Mouse (Mus musculus) stomach, postnatal 0 days (tissue): ENCODE measurements at regions not wholly inside any gene's neighbourhood (a gene's known extent, or its start where the extent isn't known, plus 50 kb on each side); places are given as distances from the start of the nearest gene placed in this dataset.

Experiments used
- CTCF ChIP-seq: IDR thresholded peaks from 2 replicates; pipeline ENCODE4 v1.5.1; 2016; ENCODE audit warnings: antibody characterized with exemption, low read depth, mild to moderate bottlenecking, moderate library complexity
- EP300 ChIP-seq: optimal IDR thresholded peaks from 2 replicates; pipeline ENCODE3; 2016; ENCODE audit warnings: antibody characterized with exemption

DNA sequence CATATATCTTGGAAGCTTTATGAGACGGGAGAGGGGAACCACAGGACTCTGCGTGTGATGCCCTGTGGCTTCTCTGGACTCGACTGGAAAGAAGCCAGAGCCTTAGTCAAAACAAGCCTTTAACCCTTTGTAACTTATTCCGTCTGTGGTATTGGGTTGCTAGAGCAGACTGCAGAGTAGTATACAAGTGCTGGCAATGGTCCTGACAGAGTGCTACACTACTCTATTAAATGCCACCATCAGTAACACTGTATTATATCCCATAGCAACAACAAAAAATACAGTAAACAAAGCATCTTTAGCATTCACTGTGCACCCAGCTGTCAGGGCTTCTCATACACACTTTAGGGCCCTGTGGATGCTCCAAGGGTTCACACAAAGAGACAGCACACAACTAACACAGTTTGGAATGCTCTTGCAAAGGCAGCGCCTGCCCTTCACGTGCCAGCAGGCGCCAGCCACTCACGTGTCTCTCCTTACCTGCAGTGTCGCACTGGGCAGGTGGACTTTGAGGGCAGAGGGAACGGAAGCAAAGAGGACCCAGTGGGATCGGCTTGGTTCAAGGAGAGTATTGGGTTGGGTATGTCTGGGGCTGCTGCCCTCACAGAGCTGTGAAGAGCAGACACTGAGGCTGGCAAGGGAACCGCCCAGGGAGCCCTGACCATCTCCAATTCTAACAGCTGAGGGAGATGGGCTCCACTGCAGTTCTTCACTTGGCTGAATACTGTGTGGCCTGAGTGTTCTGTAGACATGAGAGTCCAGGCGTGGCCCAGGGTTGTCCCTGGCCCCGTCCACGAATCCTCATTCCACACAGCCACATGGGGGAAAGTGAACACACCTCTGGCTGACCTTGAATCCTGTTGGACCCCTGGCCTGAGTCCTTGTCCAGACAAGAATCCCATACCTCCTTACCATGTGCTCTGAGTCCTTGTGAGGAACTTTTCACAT lies 130.3 kb upstream of the Zdhhc25 start:
- TF ChIP-seq CTCF, result no peak
- TF ChIP-seq EP300, result no peak
